In the genomic region with DNA sequence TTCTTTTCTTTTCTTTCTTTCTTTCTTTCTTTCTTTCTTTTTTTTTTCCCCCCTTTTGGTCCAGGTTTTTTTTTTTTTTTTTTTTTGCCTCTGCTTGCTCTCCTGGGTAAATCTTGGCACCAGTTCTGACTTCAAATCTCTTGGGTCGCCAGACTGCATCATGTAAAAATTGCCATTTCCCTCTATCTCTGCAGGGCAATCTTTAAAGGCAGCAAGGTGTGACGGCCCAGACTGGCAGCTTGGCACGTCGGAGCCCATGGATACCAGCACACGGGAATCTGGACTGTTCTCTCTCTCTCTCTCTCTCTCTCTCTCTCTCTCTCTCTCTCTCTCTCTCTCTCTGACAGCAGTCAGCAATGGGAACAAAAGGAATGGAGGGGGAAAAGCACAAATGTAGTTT, we compare ENCODE assay signal across 16 mouse cellular contexts.
DNase-seq lines count a peak whose midpoint lies in the region; ATAC-seq and TF ChIP-seq lines count a peak whose summit lies in the region.
"Had no signal": no experiment of that assay in that cellular context is flagged by ENCODE, and none has a peak within 500 bp of the region (broad histone marks: within the 10 kb centered on the region; RNA-seq: fewer than 3 reads in every experiment).

No protein-coding gene starts in this region.

- H3K9me3 ChIP-seq in forebrain, postnatal 0 days (ENCODE audit: low read length), result no peaks in the 10 kb centered on the region
- no peaks in the 10 kb centered on the region for H3K9me3 ChIP-seq in neural tube, embryonic 14.5 days (ENCODE audit: control insufficient read depth, low read length)
- H3K9me3 ChIP-seq in heart, embryonic 12.5 days (replicated peaks), result no peaks in the 10 kb centered on the region
- no peaks in the 10 kb centered on the region for H3K9me3 ChIP-seq in heart, embryonic 11.5 days (replicated peaks; ENCODE audit: control insufficient read depth, low read length)
- H3K9me3 ChIP-seq: limb, embryonic 13.5 days; stomach, embryonic 15.5 days had no signal

- no peak overlapping the region for H3K4me3 ChIP-seq in forebrain, postnatal 0 days (ENCODE audit: low read depth, low read length)
- no peak overlapping the region for H3K4me3 ChIP-seq in neural tube, embryonic 14.5 days (ENCODE audit: low read depth, low read length)
- H3K4me3 ChIP-seq in heart, embryonic 12.5 days, result no peak overlapping the region
- H3K4me3 ChIP-seq in heart, embryonic 11.5 days (ENCODE audit: low read depth, low read length), result no peak overlapping the region
- H3K4me3 ChIP-seq: limb, embryonic 13.5 days; stomach, embryonic 15.5 days had no signal

- no peaks in the 10 kb centered on the region for H3K36me3 ChIP-seq in forebrain, postnatal 0 days (ENCODE audit: insufficient read depth)
- H3K36me3 ChIP-seq in neural tube, embryonic 14.5 days (ENCODE audit: control insufficient read depth, insufficient read depth, low read length), result no peaks in the 10 kb centered on the region
- H3K36me3 ChIP-seq in heart, embryonic 12.5 days, result no peaks in the 10 kb centered on the region
- H3K36me3 ChIP-seq in heart, embryonic 11.5 days (ENCODE audit: control insufficient read depth, insufficient read depth, low read length), result no peaks in the 10 kb centered on the region
- H3K36me3 ChIP-seq: limb, embryonic 13.5 days; stomach, embryonic 15.5 days had no signal

- intact Hi-C loops in left cerebral cortex, postnatal 4 days (cut with DNase I), result no loop called here

- peak; percentile 4 for DNase-seq in cerebellum, adult 9-10 months
- no peak for DNase-seq in cerebellum, adult 8-10 months
- DNase-seq in left cerebral cortex, postnatal 4 days, result peak; percentile 44
- no peak for DNase-seq in left cerebral cortex, adult 11 months (ENCODE audit: low spot score)
- DNase-seq in forebrain, postnatal 0 days, result peak; percentile 66
- DNase-seq: adrenal gland, postnatal 25 days; heart, postnatal 10 days; lung, postnatal 14 days; right cerebral cortex, adult 18-20 months; spleen, adult 18-20 months had no signal

- H3K27me3 ChIP-seq in forebrain, postnatal 0 days (ENCODE audit: insufficient read depth, low read length), result no peaks in the 10 kb centered on the region
- H3K27me3 ChIP-seq in neural tube, embryonic 14.5 days (ENCODE audit: control insufficient read depth, insufficient read depth, low read length), result no peaks in the 10 kb centered on the region
- no peaks in the 10 kb centered on the region; the same call in 1 of the 2 replicates for H3K27me3 ChIP-seq in heart, embryonic 12.5 days (replicated peaks)
- H3K27me3 ChIP-seq in heart, embryonic 11.5 days (ENCODE audit: control insufficient read depth, insufficient read depth, low read length), result no peaks in the 10 kb centered on the region
- H3K27me3 ChIP-seq: limb, embryonic 13.5 days; stomach, embryonic 15.5 days had no signal

- H3K27ac ChIP-seq in forebrain, postnatal 0 days (ENCODE audit: low read depth, low read length), result peak overlapping the region; percentile 83
- peak overlapping the region; percentile 80 for H3K27ac ChIP-seq in neural tube, embryonic 14.5 days (ENCODE audit: low read depth, low read length)
- no peak overlapping the region for H3K27ac ChIP-seq in heart, embryonic 12.5 days (ENCODE audit: poor library complexity, severe bottlenecking)
- H3K27ac ChIP-seq in heart, embryonic 11.5 days (ENCODE audit: low read depth, low read length), result no peak overlapping the region
- H3K27ac ChIP-seq: limb, embryonic 13.5 days; stomach, embryonic 15.5 days had no signal

- peak overlapping the region; percentile 33 for H3K4me2 ChIP-seq in forebrain, postnatal 0 days (ENCODE audit: low read depth)
- H3K4me2 ChIP-seq in neural tube, embryonic 14.5 days (ENCODE audit: low read depth, low read length), result peak overlapping the region; percentile 7; the same call in 1 of the 2 replicates
- H3K4me2 ChIP-seq in heart, embryonic 12.5 days, result no peak overlapping the region
- H3K4me2 ChIP-seq in heart, embryonic 11.5 days, result no peak overlapping the region
- H3K4me2 ChIP-seq: limb, embryonic 13.5 days; stomach, embryonic 15.5 days had no signal

- H3K9ac ChIP-seq in forebrain, postnatal 0 days, result 0 out of 2 replicates have a peak overlapping the region, but pooled peaks have one; percentile 4
- no peak overlapping the region for H3K9ac ChIP-seq in neural tube, embryonic 14.5 days (replicated peaks; ENCODE audit: low read depth, low read length)
- no peak overlapping the region for H3K9ac ChIP-seq in heart, embryonic 12.5 days
- H3K9ac ChIP-seq in heart, embryonic 11.5 days (ENCODE audit: low read depth, low read length), result no peak overlapping the region
- H3K9ac ChIP-seq: limb, embryonic 13.5 days; stomach, embryonic 15.5 days had no signal

- TF ChIP-seq CTCF in forebrain, postnatal 0 days (IDR thresholded peaks at IDR 0.05; ENCODE audit: low read depth), result no peak

- peaks cover 9% of the 10 kb centered on the region for H3K4me1 ChIP-seq in forebrain, postnatal 0 days (ENCODE audit: insufficient read depth)
- peaks cover 5% of the 10 kb centered on the region; the same call in 1 of the 2 replicates for H3K4me1 ChIP-seq in neural tube, embryonic 14.5 days (ENCODE audit: control insufficient read depth, insufficient read depth, low read length)
- no peaks in the 10 kb centered on the region for H3K4me1 ChIP-seq in heart, embryonic 12.5 days (replicated peaks)
- no peaks in the 10 kb centered on the region for H3K4me1 ChIP-seq in heart, embryonic 11.5 days (ENCODE audit: control insufficient read depth, insufficient read depth, low read length)
- H3K4me1 ChIP-seq: limb, embryonic 13.5 days; stomach, embryonic 15.5 days had no signal

- peak; percentile 39 for ATAC-seq in forebrain, postnatal 0 days
- ATAC-seq in neural tube, embryonic 14.5 days (ENCODE audit: low read depth), result peak; percentile 81
- ATAC-seq in heart, embryonic 12.5 days (ENCODE audit: insufficient number of reproducible peaks, low FRiP score), result no peak
- ATAC-seq in heart, embryonic 11.5 days (replicated peaks; ENCODE audit: insufficient number of reproducible peaks, low FRiP score, low TSS enrichment), result no peak
- ATAC-seq: intestine, embryonic 16.5 days had no signal

- WGBS in forebrain, postnatal 0 days, result 6% methylated on average over 5 of the region's 5 CpGs
- 20% methylated on average over 5 of the region's 5 CpGs for WGBS in neural tube, embryonic 14.5 days
- 38% methylated on average over 5 of the region's 5 CpGs for WGBS in heart, embryonic 12.5 days
- 24% methylated on average over 5 of the region's 5 CpGs for WGBS in heart, embryonic 11.5 days (ENCODE audit: insufficient replicate concordance)

Comparison
In these comparisons a context has a peak if more than half of its experiments do, and no peak if none do; other contexts are left out.
1. DNase-seq: peak in cerebellum, adult 9-10 months (single experiment), left cerebral cortex, postnatal 4 days (single experiment) and forebrain, postnatal 0 days (single experiment); none in cerebellum, adult 8-10 months (single experiment) and left cerebral cortex, adult 11 months (single experiment).
2. ATAC-seq: peak in forebrain, postnatal 0 days (single experiment) and neural tube, embryonic 14.5 days (single experiment); none in heart, embryonic 12.5 days (single experiment) and heart, embryonic 11.5 days (single experiment).
3. H3K27ac ChIP-seq: peak in forebrain, postnatal 0 days (single experiment) and neural tube, embryonic 14.5 days (single experiment); none in heart, embryonic 12.5 days (single experiment) and heart, embryonic 11.5 days (single experiment).
4. H3K4me2 ChIP-seq: peak in forebrain, postnatal 0 days (single experiment) and neural tube, embryonic 14.5 days (single experiment); none in heart, embryonic 12.5 days (single experiment) and heart, embryonic 11.5 days (single experiment).